Mouse (Mus musculus) gastrocnemius, postnatal 36 days (tissue): ENCODE measurements around the gene Atg4a. TPM values are rescaled to one million over a fixed set of nuclear protein-coding genes. Genes with fewer than 3 reads are reported as not detected.

Experiments
- DNase-seq, 2 experiments: peaks; one replicate each; pipeline ENCODE4 v3.0.0; 2022
- intact Hi-C: fragments of 180-260 bp; cut with DNase I; formaldehyde crosslinking; loops from one replicate; pipeline ENCODE4 v1.15.1; 2025
- long read RNA-seq, 2 experiments: library from polyadenylated mRNA; stranded (forward); transcript quantifications; one replicate each; pipeline ENCODE4 v2.0.0; 2021
- total RNA-seq, 2 experiments: library from RNA; stranded (reverse); gene quantifications; 2 replicates each; pipeline ENCODE4 v1.2.3; 2021

The Atg4a gene
- total RNA-seq = 10 to 100 TPM; 15.4 to 19.4 TPM
- long read RNA-seq, experiment 1, transcript Atg4a-201 (13 exons, 2,202 nt) = major isoform, 28 of 35 reads
- long read RNA-seq, experiment 1, partial matches to known transcripts = 5 of 35 reads
- long read RNA-seq, experiment 1, other reads (novel, unspliced or antisense) = 1 of 35 reads
- long read RNA-seq, experiment 2, transcript Atg4a-201 (13 exons, 2,202 nt) = major isoform, 29 of 32 reads
- long read RNA-seq, experiment 2, partial matches to known transcripts = 0 of 32 reads
- long read RNA-seq, experiment 2, other reads (novel, unspliced or antisense) = 3 of 32 reads

DNA sequence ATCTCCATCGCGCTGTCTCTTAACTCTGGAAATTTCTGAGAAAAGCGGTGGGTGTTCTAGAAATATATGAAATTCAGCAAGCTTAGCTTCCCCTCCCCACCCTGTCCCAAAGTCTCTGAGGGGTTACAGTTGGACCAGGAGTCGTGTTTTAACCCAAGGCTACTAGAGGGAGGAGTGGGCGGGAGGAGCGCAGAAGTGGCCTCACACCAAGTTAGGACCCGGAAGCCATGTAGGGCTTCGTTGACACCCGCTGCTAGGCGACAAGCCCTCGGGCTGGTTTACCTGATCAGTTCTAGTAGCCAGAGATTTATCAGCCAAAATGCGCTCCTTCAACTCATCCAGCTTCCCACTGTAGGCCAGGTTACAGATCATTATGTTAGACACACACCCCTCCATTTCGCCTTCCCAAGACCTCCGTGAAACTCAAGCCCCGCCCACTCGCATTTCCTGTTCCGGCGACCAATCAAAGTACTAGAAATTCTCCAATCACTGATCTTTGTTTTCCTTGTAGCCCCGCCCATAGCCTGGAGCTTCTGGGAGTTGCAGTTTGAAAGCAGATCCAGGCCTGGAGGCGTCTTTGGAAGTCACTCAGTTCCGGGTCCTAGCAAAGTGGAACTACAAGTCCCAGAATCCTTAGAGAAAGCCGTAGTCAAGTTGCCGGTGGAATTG is at the start of gene Atg4a, which contains the start of gene Psmd10:
Atg4a (plus strand) TSS at position 636 of the 669 bp plus-strand sequence.
Psmd10 (minus strand) TSS at position 457 of the 669 bp plus-strand sequence.
- intact Hi-C loops = no loop called here
- peak; percentile 73 to 81 for DNase-seq

DNA sequence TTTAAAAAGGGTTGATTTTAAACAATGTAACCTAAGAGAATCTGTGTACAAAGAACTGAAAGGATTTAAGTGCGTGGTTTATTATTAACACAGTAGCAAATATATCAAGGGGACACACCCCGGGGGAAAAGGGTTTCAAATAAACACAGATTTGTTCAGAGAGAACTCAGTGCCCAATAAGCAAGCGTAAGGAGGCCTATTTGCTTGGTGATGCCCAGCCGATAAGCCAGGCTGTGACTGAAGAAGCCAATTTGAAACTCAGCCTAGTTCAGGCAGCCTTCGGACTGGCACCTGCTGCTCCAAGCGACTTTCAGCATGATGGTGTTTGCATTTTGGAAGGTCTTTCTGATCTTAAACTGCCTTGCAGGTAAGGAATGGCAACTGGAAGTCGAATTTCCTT is 49.3 kb upstream of the Atg4a start, which contains the start of gene Vsig1:
Vsig1 (plus strand) TSS at position 249 of the 400 bp plus-strand sequence.
- intact Hi-C loops = no loop called here
- DNase-seq = no peak

DNA sequence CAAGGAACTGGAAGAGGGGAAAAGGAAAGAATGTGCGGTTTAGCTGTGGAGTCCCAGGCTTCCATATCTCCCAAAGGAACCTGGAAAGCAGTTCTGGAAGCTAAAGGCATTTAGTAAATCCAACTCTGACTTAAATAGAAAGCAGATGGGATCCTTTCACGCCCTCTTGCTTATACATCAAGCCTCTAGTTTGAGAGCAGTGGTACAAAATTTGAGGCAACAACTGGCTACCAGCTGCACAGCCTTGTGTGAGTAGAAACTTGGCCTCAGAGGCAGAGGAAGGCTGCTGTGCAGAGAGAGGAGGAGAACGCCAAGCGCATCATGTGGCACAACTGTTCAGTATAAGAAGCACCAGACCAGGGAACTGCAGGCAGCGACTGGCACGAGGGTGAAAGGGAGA is 35.4 kb upstream of the Atg4a start:
- no peak for DNase-seq
- intact Hi-C loops = no loop called here

DNA sequence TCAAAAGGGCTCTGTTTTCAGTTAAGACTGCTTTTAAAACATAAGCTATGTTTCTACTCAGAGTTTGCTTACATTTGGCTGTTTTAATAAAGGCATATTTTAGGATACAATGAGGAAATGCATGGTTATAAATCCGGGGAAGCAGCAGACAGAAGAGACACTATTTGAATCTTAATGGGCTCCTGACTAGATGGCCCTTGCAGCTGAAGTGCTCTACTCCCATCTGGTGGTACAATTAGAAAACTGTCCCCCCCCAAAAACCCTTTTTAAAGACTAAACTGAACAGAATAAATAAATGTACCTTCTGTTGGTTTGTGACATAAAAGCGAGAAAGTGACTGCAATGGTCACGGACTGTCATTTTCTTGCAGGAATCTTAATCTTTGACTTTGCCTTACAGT is 24.6 kb upstream of the Atg4a start:
- DNase-seq = no peak
- intact Hi-C loops = no loop called here

DNA sequence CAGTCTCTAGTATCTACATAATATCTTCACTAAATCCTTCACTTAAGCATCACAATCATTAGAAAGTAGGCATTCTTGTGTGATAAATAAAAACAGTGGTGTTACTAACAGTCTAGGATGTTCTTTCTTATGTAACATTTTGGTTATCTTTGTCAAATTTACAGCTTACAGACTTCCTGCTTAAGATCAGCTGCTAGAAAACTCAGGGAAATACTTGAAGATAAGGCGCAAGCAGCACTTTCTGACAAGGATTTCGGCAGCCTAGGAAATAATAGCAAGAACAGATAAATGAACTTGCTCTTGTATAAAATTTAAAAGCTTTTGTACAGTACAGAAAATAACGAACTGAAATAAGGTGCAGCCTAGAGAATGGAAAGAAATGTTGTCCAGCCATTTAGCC is 23.4 kb upstream of the Atg4a start:
- DNase-seq = no peak
- intact Hi-C loops = no loop called here

DNA sequence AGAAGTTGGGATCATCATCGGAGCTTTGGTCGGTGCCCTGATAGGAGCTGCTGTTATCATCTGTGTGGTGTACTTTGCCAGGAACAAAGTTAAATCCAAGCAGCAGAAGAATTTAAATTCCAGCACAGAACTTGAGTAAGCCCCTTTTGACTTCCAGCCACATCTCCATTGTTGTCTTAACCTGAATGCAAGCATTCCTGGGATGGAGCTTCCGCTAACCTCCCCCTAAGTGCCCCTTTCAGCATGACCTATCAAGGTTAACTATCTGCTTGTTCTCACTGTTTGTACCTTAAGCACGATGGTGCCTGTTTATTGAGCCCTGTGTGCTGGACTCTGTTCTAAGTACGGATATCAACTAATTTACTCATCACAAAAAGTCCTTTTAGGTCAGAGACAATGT is 20.4 kb upstream of the Atg4a start:
- intact Hi-C loops = no loop called here
- DNase-seq = no peak

DNA sequence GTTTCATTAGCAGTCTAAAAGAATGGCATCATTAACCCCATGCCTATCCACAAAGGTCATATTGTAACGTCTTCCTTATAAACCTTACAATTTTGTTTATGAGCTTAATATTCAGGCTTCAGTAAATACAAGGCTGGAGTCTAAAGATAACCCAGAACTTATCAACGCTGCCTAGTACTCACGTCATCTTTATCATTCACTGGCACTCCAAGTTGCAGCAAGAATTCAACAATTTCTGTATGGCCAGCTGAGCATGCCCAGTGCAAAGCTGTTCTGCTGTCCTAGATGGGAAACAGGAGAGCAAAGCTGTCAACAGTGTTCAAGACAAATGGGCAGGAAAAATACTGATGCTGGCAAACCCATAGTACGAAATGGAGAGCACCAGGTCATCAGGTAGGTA is 3.1 kb upstream of the Atg4a start:
- DNase-seq = no peak
- intact Hi-C loops = no loop called here

DNA sequence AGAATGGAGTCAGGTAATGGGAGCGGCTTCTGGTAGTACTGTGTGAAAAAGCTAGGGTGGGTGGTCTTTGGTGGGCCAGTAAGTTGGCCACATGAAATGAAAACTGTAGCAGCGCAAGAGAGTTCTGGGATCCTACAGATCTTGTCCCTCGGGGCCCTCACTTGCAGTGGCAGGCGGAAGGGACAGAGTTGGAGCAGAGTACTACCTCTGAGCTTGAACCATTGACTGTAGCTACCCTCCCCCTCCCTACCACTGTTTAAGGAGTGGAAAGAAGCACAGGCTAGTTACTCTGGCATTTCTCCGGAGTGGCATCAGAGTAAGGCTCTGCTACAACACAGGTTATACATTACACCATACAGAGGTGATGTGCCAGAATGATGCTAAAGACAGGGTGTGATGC is 252 bp downstream of the Atg4a start:
- no peak for DNase-seq
- intact Hi-C loops = no loop called here

DNA sequence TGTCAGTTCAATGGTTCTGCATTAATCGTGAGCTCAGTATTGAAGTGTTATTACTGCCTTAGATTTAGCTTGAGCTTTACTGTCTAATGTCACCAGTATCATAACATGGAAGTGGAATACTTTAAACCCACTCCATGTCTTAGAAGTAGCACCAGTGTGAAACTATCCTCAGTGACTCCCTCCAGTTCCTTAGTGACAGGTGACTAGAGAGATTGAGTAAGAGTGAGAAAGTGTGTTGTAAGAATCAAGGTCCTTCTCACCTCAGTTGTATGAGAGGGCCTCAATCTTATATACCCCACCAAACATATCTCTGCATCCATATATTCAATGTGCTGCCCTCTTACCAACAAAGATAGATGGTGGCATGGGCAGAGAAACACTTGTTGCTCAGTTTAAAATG is 22.2 kb downstream of the Atg4a start:
- DNase-seq = no peak

DNA sequence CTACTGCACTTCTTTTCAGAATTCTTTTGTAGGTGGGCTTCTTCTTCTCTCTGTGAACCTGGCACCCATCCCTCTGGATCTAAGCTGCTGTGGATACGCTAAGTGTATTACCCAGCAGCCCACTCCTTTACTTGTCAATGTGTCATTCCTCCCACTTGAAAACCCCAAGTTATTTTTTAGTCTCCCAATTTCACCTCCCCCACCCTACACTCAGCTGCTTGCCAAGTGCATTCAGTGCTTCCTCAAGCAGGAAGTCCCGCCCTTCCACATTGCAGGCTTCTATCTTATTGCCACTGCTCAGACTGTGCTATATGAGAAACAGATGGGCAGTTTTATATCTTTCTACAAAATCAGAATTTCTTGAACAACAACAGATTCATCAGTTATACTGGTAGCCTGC is 22.8 kb downstream of the Atg4a start:
- no peak for DNase-seq
- intact Hi-C loops = no loop called here

More for the DNA sequence above, 22.2 kb downstream of the Atg4a start:
- intact Hi-C loops = no loop called here

DNA sequence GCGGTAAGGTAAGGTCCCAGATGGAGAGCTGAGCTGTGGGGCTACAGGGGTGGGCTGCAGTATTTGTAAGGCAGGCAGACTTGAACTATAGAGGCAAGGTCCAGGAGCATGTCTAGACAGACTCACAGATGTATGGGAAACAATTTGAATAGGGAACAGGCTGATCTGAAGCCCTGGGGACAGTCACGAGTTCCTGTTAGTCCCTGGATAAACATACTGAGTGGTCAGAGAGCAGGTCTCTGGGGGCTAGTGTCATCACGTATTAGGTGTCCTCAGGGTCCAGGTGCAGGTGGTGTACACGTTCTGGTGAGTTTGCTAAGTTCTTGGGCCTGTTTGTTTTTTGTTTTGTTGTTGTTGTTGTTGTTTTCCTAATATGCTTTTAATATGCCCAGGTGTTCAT is 23.5 kb downstream of the Atg4a start:
- DNase-seq = no peak
- intact Hi-C loops = no loop called here

DNA sequence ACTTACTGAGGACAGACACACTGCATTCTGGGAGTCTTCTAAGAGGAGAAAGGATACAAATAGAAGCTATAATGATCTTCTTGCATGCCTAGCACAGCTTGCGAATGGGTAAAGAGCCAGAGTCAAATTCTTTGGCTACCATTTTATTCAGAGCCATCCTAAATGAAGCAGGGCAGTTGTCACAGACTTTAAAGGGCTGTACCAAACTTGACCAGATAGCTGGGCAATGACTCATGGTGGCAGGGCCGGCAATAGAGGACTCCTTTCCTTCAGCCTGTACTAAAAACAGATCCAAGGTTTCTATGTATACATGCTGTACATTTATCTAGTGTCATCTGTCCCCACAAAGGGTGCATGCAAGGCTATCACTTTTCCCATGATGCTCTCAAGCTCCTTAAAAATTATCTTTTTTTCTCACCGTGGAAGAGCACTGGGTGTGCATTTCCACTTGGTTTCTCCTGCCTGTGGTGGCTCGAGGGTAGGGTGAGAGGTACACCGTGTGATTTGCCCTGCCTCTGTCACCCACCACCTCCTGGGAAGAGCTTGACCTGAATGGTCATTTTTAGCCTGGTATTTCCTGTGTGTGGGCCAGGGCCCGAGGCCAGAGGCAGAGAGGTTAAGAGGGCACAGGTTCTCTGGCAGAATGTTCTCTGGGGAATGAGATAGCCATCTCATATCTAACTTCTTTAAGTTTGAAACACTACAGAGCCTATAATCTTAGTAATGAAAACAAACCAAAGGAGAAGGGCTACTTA is 26.7 kb downstream of the Atg4a start:
- peak in 1 of 2 experiments; percentile 12 for DNase-seq
- intact Hi-C loops = no loop called here

DNA sequence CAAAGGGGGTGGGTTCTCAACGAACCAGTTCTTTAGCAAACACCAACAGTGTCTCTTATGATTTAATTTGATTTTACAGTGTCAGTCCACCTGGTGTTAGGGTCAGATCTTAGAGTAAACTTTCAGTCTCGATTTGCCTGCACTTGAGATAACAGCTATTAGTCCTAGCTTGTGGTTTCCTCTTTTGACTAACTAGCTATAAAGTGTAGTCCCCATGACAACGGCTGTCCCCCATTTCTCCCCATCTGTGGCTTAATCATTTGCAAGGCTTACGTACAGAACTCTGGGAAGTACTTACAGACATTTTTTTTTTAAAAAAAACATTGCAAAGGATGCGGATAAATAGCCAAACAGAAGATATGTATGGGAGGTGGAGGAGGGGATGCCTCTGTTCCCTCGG is 28.1 kb downstream of the Atg4a start:
- DNase-seq = no peak
- intact Hi-C loops = no loop called here

DNA sequence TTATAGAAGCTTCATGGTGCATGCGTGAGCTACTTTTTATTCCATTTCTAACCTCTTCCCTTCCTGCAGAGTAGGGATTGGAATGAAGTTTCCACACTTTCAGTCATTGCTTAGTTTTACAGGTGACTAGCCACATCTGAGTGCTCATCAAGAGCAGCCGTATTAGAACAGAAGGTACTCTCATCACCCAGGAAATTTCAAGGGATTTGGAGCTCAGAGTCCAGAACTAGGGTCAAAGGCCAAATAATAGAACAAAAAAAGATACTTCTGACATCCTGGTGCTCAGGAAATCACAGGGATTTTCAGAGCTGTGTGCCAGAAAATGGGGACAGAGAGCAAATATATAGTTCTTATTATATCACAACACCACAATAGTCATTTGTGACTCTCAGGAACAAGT is 28.5 kb downstream of the Atg4a start:
- intact Hi-C loops = no loop called here
- DNase-seq = no peak

DNA sequence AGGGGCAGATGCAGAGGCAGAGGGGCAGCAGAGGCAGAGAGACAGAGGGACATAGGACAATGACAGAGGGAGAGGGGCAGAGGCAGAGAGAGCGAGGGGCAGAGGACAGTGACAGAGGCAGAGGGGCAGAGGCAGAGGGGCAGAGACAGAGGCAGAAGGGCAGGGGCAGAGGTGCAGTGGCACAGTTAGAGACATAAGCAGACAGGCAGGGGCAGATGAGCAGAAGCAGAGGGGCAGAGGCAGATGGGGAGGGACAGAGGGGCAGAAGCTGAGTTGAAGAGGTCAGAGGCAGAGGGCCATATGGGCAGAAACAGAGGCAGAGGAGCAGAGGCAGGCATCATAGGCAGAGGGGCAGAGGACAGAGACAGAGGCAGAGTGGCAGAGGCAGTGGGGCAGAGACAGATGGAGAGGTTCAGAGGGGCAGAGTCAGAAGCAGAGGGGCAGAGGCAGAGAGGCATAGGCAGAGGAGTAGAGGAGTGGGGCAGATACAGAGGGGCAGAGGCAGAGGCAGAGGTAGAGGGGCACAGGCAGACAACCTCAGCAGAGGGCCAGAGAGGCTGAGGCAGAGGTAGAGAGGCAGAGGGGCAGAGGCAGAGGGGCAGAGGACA is 40.3 kb downstream of the Atg4a start:
- intact Hi-C loops = no loop called here
- DNase-seq = no peak

DNA sequence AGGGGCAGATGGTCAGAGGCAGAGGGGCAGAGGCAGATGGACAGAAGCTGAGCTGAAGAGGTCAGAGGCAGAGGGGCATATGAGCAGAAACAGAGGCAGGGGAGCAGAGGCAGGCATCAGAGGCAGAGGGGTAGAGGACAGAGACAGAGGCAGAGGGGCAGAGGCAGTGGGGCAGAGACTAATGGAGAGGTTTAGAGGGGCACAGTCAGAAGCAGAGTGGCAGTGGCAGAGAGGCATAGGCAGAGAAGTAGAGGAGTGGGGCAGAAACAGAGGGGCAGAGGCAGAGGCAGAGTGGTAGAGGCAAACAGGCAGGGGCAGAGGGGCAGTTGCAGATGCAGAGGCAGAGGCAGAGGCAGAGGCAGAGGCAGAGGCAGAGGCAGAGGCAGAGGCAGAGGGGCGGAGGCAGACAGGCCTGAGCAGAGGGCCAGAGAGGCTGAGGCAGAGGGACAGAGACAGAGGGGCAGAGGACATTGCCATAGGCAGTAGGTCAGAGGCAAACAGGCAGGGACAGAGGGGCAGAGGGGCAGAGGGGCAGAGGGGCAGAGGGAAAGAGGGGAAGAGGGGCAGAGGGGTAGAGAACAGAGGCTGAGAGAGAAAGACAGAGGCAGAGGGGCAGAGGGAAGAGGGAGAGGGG is 41.3 kb downstream of the Atg4a start:
- intact Hi-C loops = no loop called here
- DNase-seq = no peak

DNA sequence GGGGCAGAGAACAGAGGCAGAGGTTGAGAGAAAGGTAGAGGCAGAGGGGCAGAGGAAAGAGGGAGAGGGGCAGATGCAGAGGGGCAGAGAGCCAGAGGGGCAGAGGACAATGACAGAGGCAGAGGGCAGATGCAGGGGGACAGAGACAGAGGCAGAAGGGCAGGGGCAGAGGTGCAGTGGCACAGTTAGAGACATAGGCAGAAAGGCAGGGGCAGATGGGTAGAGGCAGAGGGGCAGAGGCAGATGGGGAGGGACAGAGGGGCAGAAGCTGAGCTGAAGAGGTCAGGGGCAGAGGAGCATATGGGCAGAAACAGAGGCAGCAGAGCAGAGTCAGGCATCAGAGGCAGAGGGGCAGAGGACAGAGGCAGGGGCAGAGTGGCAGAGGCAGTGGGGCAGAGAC is 42.2 kb downstream of the Atg4a start:
- no peak for DNase-seq

DNA sequence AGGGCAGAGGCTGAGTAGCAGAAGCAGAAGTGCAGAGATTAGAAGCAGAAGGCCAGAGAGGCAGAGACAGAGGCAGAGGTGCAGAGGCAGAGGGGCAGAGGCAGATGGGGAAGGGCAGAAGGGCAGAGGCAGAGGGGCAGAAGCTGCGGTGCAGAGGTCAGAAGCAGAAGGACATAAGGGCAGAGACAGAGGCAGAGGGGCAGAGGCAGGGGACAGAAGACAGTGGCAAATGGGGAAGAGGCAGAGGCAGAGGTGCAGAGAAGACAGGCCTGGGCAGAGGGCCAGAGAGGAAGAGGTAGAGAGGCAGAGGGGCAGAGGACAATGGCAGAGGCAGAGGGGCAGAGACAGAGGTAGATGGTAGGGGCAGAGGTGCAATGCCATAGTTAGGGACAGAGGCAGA is 193.0 kb downstream of the Atg4a start:
- DNase-seq = no peak
- intact Hi-C loops = no loop called here

More for the DNA sequence above, 42.2 kb downstream of the Atg4a start:
- intact Hi-C loops = no loop called here

DNA sequence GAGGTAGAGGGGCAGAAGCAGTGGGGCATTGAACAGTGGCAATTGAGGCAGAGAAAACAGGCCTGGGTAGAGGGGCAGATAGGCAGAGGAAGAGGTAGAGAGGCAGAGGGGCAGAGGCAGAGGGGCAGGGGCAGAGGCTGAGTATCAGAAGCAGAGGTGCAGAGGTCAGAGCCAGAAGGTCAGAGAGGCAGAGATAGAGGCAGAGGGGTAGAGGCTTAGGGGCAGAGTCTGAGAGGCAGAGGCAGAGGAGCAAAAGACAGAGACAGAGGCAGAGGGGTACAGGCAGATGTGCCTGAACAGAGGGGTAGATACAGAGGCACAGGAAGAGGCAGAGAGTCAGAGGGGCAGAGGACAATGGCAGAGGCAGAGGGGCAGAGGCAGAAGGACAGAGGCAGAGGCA is 193.6 kb downstream of the Atg4a start:
- DNase-seq = no peak
- intact Hi-C loops = no loop called here

DNA sequence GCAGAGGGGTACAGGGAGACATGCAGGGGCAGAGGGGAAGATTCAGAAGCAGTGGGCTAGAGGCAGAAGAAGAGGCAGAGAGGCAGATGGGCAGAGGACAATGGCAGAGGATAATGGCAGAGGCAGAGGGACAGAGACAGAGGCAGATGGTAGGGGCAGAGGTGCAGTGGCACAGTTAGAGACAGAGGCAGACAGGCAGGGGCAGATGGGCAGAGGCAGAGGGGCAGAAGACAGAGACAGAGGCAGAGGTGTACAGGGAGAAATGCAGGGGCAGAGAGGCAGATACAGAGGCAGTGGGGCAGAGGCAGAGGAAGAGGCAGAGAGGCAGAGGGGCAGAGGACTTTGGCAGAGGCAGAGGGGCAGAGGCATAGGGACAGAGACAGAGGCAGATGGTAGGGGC is 194.5 kb downstream of the Atg4a start:
- DNase-seq = no peak
- intact Hi-C loops = no loop called here

DNA sequence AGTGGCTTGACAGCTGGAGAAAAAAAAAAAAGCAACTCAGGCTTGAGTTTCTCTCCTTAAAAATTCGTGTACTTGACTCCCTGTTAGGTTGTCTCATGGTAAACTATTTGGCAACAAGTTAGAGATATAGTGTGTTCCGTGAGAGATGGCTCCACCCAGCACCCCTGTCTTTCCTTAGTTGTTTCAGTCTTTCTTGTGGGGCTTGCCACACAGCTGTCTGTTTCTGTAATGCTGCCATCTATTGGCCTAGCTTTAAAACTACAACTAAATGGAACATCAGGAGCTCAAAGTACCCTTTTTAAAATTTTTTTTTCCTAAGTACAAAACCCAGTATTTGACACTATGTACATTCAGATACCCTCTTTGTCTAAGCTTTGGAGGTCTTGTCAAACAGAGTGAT is 200.0 kb downstream of the Atg4a start:
- no peak for DNase-seq
- intact Hi-C loops = no loop called here
